Mouse (Mus musculus): ENCODE results near the gene Rin3.

The Rin3 gene

DNA sequence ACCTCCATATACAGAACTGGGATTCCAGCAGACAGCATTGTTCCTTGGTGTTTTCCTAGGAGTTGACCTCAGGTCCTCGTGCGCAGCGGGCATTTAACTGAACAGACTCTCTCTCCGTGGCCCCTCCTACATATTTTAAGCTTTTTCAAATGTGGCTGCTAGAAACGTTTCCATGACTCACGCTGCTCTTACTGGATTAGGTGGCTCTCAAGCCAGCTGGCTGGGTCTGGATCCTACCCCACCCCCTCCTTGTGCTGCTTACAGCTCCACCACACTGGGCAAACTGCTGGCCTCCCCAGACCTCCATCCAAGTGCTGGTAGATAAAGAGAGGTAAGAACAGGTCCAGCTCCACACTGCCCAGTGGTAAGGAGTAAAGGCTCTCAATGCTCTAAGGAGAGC lies 139.2 kb downstream of the Rin3 start:
- peak; percentile 80 to 88 for DNase-seq (ENCODE audit: low spot score in 2 of 2)

GRCm38 (mm10) chr12:102422623-102423320 lies 139.9 kb downstream of the Rin3 start:
- DNase-seq (ENCODE audit: low spot score in 2 of 2), result no peak

- DNase-seq (ENCODE audit: low spot score in 2 of 2), result no peak
Measured at GRCm38 (mm10) chr12:102423625-102424024, 140.8 kb downstream of the Rin3 start.

DNA sequence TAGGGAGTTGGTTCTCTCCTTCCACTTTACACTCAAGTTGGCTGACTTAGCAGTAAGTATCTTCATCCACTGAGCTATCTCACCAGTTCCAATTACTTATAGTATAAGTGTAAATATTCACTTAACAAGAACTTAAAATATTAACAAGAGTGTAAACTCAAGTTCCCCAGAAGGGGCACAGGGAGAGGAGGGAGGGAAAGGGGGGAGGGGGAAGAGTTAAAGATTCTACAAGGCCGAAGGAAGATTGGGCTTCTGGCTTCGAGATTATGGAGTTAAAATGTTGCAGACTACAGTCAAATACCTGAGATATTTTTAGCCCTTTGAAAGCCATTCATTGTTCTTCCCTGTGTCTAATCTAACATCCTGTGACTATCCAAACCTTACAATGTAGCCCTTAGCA lies 141.6 kb downstream of the Rin3 start:
- DNase-seq (ENCODE audit: low spot score in 2 of 2), result no peak

- no peak for DNase-seq (ENCODE audit: low spot score in 2 of 2)
Measured at GRCm38 (mm10) chr12:102425048-102425578, 142.3 kb downstream of the Rin3 start.

- no peak for DNase-seq (ENCODE audit: low spot score in 2 of 2)
Measured at GRCm38 (mm10) chr12:102426285-102426684, 143.4 kb downstream of the Rin3 start.

DNA sequence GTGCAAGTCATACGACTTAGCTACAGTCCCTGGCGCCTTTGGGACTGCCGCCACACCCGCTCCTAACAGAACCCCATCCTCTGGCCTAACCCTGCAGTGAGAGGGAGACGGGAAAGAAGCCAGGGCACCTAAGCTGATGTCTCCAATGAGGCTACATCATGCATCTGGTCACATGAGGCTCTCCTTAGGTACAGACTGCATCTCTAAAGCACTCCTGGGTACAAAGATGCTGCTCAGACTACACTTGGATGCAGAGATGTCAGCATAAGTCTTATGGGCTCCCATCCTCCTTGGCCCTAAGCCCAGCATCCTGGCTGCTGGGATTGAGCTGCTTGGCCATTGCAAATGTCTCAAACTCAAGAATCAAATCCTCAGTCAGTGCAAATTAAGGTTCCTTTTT lies 146.8 kb downstream of the Rin3 start:
- DNase-seq (ENCODE audit: low spot score in 2 of 2), result no peak

DNA sequence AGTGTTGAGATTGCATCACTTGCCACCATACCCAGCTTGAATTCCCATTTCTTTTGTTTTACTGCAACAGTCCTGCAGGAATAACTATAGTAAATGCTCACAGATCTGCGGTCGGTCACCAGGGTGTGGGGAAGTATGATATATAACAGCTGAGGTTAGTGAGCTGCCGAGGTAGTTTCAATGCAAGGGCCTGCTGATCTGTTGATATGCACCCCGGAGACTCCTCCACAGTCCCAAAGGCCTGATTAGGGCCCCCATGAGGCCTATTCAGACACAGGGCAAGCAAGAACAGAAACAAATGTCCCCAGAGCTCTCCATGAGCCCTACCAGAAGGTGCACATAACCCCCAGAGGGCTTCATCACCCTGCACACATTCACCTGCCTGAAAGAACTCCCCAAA lies 147.4 kb downstream of the Rin3 start:
- no peak for DNase-seq (ENCODE audit: low spot score in 2 of 2)

DNA sequence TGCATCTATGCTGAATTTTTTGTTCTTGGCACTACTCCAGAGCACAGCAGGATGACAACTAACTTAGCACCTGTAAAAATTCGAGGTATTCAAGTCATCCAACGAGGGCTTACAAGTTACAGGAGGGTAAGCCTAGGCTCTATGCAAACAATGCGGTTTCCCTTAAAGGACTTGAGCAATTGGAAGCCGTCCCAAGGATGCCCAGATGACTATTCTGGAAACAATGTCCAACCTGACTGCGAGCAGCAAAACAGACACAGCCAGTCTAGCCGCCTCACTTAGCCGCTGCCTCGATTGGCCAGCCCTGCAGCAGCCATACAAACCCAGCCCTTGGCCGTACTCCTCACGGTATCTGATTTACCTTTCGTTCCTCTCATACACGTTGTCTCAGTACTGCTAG lies 149.4 kb downstream of the Rin3 start:
- no peak for DNase-seq (ENCODE audit: low spot score in 2 of 2)

DNA sequence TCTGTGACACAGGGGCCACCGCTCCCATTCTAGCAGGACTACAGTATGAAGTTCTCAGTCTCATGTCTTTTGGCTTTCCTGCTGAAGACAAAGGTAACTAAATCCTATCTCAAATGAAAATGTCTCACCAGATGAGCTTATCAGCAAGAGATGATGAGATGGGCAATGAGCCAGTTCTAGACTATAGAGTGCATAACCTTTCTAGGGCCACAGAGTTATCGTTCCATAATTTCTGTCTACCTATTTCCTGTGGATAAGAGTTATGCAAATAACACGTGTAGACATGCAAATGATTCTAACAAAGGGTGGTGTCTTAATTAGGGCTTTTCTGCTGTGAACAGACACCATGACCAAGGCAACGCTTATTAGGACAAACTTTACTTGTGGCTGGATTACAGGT lies 151.3 kb downstream of the Rin3 start:
- DNase-seq (ENCODE audit: low spot score in 2 of 2), result no peak

DNA sequence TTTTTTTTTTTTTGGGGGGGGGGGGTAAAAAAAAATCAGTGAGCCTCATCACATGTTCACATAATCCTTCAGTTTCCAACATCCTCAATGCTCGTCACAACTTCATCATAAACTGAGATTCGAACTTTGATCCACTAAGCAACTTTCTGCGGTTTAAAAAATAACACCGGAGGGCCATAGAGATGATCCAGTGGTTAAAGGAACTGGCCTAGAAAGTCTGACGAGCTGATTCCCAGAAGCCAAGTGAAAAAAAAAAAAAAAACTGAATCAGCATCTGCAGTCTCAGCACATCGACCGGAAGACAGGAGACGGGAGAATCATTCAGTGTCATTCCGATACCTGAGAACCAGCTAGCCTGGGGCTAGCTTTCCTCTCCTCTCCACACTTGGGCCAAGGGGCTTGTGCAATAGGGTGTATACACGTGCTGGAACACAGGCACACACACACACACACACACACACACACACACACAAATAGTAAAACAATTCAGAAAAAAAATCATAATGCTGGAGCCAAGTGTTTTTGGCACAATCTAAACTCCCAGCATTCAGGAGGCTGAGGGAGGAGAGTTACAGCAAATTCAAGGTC lies 154.2 kb downstream of the Rin3 start:
- no peak for DNase-seq (ENCODE audit: low spot score in 2 of 2)

GRCm38 (mm10) chr12:102437952-102438351 lies 155.1 kb downstream of the Rin3 start:
- peak; percentile 59 for DNase-seq (ENCODE audit: low spot score in 2 of 2)

DNA sequence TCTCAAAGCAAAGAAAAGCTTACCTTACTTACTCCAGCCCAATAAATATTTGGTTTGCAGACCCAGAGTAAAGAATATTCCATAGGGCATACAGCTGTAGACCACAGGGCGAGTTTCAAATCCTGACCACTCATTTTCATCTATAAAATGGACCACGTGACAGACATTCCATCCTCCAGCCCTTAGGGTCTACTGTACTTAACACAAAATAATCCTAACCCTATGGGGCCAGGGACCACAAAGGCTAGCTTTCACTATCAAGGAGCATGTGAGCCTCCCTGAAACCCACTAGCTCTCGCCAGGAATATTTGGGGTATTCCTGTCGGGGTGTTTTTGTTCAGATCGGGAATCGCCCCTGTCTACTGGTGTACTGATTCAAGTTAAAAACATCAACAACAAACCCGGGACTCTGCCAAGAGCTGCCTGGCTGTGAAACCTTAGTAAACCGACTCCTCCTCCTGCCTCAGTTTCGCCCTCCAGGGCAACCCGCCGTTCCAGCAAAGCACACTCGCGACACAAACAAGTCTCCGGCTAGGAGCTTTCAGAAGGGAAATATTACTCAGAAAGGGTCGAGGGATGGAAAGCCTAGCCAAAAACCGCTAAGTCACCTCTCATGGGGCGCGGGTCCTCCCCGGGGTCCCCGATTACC lies 156.3 kb downstream of the Rin3 start:
- DNase-seq (ENCODE audit: low spot score in 2 of 2), result no peak

GRCm38 (mm10) chr12:102439632-102440023 lies 156.8 kb downstream of the Rin3 start, which contains the start of gene Lgmn:
TSS of gene Lgmn (minus strand) at chr12:102439813.
- DNase-seq (ENCODE audit: low spot score in 2 of 2), result peak; percentile 98 to 99
